Mouse (Mus musculus) frontal cortex, postnatal 36 days (tissue): ENCODE data around the gene Treml2.
"Not testable (repeated sequence)": the region's sequence is repeated elsewhere in the genome, so short reads cannot be mapped to it uniquely, and the experiment has no call there.

ENCODE experiments used
- DNase-seq, 2 experiments: peaks; one replicate each; pipeline ENCODE4 v3.0.0; 2022; ENCODE audit warnings: low spot score in 2 of 2

Gene Treml2

DNA sequence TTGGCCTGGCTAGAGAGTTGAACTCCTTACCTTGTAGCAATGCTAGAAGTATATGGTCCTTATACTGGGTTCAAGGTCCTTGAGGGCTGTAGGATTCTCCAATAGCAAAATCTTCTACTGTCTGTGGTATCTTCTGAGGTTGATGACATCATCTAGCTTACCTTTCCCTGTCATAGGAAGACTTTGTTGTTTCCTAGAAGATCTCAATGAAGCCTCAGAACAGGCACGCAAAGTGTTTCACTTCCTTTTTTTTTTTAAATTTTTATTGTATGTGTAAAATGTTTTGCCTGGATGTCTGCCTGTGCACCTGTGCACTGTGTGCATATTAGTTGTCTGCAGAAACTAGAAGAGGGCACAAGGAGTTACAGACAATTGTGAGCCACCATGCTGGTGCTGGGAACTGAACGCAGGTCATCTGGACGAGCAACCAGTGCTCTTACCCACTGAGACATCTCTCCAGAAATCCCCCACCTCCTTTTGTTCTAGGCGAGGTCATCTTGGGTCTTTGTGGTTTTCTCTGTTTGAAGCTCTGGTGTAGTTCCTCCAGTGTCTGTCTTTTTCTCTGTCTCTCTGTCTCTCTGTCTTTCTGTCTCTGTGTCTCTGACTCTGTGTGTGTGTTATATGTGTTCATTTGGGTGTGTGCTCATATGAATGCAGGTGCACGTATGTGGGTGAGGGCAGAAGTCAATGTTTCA lies 5.7 kb upstream of the Treml2 start:
- no peak for DNase-seq

DNA sequence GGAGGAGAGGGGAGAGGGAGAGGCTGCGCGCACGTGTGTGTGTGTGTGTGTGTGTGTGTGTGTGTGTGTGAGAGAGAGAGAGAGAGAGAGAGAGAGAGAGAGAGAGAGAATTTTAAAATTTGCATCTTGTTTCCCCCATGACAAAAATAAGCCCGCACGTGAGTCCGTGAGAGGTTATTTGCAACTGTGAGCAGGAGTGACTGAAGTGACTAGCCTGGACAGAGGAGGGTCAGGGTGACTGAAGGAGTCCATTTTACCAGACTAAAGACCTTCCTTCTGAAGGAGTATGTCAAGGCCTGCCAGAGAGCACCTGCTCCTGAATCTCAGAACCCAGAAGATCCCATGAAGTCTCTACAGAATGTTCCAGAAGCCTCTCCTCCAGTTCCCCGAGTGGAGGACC lies 458 bp downstream of the Treml2 start:
- no peak for DNase-seq

DNA sequence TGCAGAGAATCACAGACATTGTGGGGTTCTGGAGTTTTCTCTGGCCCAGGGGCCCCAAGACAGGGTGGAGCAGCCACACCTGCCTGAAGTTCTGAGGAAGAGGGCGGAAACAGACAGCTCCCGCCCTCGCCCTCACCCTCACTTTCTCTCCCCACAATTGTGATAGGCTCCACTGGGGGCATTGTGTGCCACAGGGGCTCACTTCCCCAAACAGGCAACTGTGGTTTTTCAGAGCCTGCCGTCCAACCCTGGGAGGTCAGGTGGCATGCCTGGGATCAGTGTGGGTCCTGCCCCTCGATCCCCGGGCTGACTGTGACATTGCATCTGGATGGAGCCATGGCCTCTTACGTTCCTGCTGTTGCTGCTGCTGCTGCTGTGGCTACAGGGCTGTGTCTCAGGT lies 901 bp downstream of the Treml2 start:
- DNase-seq: no peak

DNA sequence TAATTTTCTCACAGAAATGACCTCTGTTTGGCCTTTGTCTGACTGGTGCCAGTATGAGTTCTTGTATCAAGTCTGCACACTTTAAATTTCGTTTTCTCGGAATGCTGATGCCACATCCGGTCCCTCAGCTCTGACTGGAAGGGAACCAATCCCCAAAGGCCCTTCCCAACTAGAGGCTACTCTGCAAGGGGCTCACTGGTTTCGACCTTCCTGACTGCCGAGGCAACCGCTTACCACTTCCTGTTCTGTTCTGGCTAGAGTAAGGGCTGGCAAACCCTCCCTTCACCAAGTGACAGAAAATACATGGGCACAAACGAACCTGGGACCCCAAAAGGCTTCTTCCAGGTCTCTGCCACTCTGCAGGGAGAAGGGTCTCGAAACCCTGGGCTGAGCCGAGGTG lies 1.6 kb downstream of the Treml2 start:
- no peak for DNase-seq

DNA sequence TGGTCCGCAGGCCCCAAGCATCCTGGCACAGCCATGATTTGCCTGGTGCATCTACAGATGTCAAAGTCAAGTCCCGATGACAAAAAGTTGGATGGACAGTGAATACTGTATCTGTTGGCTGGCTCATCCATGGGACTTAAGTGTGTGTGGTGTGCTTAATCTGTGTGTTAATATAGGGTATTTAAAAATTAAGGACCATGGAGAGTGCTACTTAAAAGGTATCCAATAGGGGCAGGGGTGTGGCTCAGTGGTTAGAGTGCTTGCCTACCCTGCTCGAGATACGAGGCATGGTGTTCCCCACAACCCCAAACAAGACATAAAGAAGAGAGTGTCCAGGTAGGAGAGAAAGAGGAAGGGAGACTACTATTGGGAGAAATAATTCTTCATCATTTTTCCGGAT lies 2.5 kb downstream of the Treml2 start:
- no peak for DNase-seq

DNA sequence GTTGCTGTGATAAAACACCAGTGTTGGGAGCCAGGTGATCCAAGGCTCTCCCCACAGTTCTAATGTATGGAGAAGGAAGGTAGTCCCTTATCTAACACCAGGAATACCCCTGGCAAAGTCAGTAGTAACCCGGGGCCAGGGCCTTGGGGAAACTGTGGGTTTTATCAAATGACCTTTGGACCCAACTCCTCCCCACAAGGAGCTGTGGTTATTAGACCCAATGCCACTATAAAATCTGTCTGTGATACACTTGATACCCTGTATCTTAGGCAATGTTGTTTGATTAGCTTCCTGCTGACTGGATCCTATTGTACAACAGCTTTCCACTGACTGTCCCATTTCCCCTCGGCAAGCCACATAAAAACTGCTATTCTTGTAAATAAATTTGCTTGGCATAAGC lies 12.8 kb downstream of the Treml2 start:
- no peak for DNase-seq

DNA sequence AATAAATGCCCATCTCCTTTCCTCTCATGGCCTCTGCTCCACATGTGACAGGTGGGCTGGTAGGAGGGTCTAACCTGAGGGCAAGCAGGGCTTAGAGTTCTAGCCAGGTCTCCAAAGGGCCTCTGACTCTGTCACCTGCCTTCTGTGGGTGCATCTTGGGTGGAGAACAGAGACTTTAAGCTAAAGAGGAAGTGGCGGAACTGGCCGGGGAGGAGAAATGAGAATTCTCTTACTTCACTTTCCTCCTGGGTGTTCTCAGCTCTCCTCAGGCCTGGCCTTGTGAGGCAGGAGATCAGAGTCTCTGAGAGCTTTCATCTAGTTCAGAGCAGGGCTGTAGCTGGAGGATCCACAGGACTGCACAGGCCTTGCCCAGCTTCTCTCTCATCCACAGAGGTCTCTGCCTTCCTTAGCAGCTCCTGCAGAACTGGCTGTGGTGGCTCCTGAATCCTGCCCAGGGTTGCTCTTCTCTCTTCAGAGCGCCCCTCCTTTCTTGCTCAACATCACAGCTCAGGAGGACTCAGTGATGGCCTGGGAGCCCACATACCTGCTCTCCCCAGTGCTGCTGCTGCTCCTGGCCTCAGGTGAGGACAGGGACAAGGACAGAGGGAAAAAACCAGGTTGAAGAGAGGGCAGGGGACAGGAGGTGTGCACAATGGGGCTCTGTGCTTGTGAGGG lies 16.7 kb downstream of the Treml2 start, which contains the start of gene B430306N03Rik:
TSS of gene B430306N03Rik (plus strand) at position 237 of the 675 bp plus-strand sequence.
- DNase-seq: not testable (repeated sequence)

DNA sequence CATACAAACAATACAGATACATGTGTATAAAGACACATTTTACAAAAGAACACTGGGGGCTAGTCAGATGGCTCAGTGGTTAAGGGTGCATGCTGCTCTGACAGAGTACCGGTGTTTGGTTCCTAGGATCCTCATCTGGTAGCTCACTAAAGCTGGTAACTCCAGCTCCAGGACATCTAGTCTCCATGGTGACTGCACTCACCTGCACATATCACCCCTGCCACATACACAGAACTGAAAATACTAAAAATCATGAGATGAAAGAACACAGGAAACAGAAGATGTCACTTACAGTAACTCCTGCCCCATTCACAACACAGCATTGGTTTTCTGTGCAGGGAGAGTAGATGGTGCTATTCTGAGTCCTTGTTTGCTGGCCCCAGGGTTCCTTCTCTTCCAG lies 19.4 kb downstream of the Treml2 start:
- DNase-seq: no peak

DNA sequence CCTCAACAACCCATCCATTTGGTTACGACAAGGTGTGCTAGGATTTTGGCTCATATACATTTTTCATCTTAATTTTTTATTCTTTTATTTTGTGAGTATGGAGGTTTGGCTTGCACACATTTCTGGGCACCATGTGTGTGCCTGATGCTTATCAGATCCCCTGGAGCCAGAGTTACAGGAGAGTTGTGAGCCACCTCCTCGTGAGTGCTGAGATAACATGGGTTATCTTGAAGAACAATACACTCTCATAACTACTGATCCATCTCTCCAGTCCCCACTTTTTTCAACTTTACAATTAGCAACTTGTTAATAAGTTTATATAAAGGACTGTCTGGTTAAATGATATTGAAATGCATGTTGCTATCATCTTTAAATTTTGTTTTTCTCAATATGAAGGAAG lies 22.0 kb downstream of the Treml2 start:
- DNase-seq: no peak

DNA sequence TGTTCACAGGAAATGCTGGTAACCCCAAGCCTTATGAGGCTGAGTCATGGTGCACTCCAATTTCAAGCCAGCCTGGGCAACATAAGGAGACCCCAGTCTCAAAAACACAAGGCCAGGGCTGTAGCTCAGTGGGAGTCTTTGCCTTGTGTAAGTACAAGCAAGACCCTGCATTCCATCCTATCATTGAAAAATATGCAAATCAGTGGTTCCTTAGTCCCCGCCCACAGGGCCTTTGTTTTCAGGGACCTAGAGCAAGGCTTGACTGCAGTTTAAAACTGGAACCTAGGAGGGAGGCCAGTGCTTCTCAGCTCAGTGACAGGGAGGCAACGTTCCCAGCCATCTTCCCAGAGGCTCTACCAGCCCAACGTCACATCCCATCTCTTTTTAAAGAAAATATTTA lies 23.9 kb downstream of the Treml2 start:
- DNase-seq: no peak

DNA sequence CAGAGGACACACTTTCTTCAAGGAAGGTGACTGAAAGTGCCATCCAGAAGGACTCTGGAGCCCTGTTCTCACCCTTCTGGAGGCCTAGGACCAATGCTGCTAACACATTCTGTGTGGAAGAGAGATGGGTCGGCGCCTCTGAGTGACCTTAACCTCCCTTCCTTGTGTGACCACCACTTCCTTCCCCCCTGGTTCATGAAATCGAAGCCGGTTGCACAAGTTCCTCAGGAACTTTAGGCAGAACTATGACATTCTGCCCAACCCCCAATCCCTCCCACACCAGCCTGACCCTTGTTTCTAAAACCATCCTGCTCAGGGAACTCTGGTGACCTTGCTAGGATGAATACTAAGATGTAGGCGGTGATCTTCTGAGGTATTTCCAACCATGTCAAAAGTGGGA lies 25.0 kb downstream of the Treml2 start:
- no peak for DNase-seq

DNA sequence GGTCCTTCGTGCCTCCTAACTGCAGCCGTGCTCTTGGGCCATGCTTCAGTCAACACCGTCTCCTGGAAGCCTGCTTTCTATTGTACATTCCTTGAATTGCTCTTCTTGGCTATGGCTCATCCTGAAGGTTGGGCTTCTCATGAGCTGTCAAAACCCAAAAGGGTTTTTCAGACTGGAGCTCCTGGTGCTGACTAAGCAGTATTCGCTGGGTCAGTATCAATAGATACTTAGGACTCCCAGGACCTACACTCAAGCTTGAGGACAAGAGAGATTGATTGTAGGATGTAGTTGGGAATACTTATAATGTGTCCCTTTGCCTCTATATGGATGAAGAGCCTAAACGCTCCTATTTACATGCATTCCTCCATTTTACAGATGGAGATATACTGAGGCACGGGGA lies 25.8 kb downstream of the Treml2 start:
- DNase-seq: no peak

DNA sequence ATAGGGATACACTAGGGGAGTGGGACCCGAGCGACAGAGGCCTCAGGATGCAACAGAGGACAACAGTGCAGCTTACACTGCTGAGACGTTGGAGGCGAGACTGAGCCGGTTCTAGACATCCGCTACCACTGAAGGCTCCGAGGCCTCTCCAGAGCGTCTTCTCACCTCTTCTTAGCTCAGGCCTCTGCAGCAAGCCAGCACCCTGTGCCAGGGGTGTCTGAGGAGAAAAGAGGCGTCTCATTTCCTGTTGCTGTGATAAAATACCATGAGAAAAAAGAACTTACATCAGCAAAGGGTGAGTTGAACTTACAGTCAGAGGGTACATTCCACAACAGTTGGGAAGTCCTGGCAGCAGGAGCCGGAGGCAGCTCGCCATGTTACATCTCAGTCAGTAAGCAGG lies 26.3 kb downstream of the Treml2 start:
- no peak for DNase-seq

DNA sequence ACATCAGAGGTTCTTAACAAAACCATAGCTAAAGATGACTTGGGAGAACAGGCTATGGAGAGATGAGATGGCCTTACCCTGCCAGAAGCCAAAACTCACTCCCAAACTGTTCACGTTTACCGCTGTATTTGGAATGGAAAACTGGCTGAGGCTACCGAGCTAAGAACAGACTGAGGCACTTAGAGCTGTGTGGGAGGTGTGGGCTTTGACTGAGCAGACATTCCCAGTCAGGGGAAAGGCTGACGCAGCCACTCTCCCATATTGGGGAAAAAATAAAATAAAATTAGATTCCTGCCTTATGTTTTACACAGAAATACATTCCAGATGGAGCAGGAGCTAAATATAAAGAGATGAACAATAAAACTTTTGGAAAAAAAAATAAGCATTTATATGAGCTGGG lies 27.4 kb downstream of the Treml2 start:
- DNase-seq: peak; percentile 66 to 92

DNA sequence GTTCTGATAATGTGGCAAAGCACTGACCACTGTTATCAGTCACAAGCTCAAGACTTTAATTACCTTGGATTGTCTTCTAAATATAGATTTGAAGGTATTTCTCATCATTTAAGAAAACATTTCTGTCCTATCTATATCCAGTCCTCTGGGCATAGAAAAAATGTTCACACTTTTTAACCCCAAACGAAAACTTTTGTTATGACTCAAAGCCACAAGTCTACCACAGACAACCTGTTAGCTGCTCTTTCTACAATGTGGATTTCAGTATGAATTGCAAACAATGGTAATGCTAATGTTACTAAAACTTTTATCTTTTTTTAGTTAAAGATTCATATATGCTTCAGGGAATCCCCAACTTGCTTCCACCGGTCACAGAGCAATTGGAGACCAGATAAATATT lies 33.2 kb downstream of the Treml2 start:
- no peak for DNase-seq

DNA sequence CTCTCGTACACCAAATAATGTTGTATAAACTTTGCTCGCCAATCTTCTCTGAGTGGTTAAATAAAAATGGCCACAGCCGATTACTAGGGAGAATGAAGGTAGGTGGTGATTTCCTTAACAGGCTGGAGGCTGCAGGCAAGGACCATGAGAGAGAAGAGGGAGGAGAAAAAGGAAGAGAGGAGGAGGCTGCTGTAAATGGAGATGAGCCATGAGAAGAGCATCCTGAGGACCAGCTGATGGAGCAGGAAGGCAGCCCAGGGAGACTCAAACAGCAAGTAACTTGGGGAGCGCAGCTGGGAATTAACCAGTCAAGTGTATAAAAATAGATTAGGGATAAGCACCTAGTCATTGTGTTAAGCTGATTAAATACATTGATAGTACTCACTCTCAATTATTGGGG lies 34.9 kb downstream of the Treml2 start:
- DNase-seq: no peak

DNA sequence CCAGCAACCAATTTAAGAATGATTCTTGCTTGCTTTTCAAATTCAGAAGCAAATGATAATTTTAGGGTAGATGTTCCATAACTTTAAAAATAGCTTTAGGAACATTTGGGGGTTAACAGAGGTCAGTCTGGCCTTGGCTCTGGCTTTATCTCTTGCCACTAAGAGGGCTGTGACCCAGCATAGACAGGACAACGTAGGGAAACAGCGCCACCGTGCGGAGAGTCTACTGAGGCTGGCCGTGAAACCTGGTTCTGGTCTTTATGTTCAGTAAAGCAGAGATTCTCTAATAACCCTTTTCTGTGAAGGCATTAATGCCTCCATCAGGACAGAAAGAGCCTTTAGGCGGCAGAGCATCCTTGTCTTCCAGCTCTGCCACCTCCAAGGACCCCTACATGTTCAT lies 37.6 kb downstream of the Treml2 start:
- DNase-seq: peak; percentile 78 to 90

DNA sequence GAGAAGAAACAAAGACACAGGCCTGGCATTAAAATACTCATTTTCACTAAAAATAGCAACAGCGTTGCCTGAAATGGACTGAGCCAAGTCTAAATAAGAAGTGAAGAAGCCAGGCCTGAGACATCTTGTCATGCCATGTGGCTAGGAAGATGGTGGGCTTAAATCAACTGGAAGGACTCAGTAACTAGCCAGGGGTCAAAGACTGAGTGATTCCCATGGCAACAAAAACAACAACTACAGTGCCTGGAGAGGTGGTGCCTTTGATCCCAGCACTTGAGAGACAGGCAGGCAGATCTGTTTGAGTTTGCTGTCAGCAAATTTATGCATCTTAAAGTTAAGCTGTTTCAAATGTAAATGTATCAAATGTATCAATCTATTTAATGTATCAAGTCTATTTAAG lies 41.0 kb downstream of the Treml2 start:
- DNase-seq: no peak

DNA sequence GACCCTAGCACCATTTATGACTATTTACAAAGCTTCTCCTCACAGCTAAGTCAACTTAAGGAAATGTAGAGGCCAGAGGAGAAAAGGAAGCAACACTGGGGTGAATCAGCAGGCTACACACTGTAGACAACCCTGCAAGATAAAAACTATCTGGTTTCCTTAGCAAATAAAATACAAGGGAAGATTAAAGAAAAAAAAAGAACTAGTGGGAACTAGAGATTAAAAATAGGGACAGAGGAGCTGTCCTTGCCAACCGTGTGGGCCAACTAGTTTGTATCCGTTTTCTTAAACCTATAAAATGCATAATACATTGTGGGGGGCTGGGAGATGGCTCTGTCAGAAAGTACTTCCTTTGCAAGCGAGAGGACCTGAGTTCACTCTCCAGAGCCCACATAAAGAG lies 42.6 kb downstream of the Treml2 start:
- DNase-seq: peak in 1 of 2 experiments; percentile 45

DNA sequence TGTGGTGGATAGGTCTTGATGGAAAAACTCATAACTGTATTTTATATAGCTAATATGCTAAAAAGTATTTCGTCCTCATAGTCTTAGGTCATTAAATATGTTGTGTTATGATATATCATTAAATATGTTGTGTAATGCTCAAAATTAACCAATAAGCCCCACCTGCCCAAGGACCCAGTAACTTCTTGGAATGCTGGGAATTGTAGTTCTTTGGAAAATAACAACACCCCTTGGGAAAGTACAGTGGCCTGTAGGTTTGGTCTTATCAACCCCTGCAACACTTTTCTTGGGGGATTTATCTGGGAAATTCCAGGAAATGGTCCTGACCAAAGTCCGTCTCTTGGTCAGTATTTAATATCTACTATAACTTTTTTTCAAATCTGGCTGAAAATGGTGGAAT lies 43.8 kb downstream of the Treml2 start:
- DNase-seq: no peak

DNA sequence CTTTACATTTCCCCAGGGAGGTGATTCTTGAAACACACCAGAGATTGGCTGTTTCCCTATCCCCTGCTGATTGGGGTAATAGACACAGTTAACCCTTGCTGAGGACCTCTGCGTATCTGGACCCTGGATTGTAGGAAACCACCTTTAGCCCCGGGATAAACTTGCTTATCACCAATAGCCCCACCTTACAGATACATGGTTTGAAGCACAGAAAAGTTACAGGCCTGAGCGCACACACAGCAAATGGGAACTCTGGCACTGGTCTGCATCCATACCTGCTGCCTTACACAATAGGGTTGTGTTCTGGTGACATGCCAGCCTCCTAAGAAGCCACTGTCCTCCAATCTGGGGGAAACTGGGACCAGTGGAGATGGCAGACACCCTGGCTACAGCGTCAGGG lies 46.5 kb downstream of the Treml2 start:
- no peak for DNase-seq

DNA sequence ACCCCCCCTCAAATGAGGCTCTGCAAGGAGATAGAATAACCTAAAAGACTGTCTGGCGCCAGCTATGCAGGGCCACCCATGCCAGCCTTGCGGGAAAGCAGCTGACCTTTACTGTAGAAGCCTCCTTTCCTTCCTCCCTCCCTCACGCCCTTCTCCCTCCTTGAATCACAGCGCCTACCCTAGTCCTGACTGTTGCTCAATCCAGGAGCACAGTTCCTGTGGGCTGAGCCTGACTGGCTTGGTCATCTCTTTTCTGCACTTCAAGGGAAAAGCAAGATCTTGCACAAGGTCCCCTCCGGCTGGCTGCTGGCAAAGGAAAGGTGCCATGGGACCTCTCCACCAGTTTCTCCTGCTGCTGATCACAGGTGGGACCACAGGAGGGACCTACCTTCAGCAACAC lies 46.9 kb downstream of the Treml2 start, which contains the start of gene Trem2:
TSS of gene Trem2 (plus strand) at position 171 of the 400 bp plus-strand sequence.
- DNase-seq: no peak

DNA sequence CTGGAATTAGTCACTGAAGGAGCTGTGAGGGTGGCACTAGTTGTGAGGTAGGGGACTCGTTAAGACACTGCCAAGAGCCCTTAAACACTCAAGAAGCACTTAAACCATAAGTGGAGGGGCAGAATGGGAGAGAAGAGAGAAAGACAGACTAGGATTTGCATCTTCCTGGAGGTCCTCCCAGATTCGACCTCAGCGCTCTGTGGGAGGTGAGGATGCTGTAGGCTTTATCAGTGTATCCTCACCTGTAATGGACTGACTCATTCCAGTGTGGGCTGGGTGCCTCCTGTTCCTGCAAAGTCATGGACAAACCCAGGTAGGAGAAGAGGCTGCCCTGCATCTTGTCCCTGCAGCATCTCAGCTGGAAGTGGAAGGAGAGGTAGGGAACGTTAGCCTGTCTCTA lies 47.5 kb downstream of the Treml2 start:
- no peak for DNase-seq

DNA sequence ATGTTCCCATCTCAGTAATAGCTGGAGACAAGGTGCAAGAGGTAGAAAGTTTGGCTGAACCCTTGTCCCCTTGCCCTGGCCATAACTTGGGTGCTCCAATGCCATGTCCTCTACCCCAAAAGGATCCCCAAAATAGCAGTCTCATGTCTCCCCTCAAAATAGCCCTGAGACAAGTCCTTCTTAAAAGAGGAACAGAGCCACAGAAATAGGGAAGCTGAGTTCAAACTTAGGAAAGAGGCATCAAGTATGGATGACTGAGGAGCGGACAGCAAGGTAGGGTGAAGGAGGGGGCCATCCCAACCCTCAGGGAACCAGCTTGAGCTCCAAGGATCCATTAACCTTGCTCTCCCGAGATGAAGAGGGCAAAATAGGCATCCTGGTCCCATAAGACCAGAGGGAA lies 48.0 kb downstream of the Treml2 start:
- DNase-seq: no peak
